Mouse (Mus musculus): ENCODE data around the gene Gsk3a.

The Gsk3a gene

GRCm38 (mm10) chr7:25219756-25220456 lies 17.7 kb downstream of the Gsk3a start:
- peak; percentile 96 for DNase-seq

DNA sequence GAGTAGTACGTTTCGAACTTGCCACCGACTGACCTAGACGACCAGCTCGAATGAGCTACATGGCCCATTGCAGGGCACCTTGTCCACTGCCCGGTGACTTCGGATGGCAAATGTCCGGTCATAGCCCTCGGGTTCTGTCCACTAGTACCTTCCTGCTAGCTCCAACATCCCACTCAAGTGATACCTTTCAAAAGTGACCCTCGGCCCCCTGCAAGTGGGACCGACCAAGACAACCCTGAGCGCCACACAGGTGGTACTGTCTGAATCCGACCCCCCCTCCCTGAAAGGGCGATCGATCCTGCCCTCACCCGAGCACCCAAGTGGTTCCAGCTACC lies 18.3 kb downstream of the Gsk3a start:
- no peak for DNase-seq

- peak; percentile 45 for DNase-seq
Measured at GRCm38 (mm10) chr7:25218705-25219415, 18.8 kb downstream of the Gsk3a start.

GRCm38 (mm10) chr7:25217653-25218395 lies 19.8 kb downstream of the Gsk3a start:
- DNase-seq: no peak

DNA sequence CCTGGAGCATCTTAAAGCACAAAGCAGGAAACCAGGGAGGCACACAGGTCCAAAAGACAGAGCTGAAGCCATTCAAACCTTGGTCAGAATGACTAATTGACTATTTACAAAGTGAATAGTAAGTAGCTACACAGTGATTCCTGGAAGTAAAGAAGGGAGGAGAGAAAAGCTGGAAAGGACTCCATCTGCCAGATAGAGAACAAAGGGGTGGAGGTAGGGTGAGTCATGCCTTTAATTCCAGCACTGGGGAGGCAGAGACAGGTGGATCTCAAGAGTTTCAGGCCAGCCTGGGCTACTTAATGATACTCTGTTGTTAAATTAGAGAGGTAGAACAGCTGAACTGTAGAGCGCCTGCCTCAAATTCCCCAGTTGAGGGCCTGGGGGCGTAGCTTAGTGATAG lies 23.5 kb downstream of the Gsk3a start:
- no peak for DNase-seq

DNA sequence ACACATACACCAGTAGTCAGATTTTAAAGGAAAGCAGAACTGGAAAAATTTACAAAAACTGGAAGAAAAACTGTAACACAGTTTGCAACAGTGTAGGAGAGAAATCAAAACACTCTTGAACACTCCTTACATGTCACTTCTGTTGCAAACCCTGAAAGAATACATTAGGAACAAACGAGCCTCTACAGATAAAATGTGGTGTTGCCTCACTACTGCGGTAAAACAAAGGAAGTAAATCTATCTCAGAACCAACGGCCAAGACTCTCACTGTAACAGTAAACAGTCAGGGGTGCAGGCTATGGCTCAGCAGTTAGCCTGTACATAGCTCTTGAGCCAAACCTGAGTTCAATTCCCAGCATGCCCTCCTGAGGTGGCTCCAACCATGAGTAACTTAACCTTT lies 24.6 kb downstream of the Gsk3a start:
- DNase-seq: no peak

DNA sequence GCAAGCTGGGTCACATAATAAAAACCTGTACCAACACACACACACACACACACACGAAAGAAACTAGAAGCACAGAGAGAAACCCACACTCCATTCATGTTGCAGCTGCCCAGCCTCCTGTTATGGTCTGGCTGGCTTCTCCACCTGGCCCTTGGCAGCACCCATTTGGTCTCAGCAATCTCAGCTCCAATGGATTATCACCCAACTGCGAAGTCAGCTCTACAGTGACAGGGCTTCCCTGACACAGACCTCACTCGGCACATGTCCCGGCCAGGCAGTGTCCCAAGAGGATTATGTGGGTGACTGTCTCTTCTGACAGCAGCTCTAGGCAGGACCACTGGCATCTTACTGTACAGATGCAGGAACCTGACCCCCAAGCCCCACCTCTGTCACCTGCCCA lies 27.2 kb downstream of the Gsk3a start:
- no peak for DNase-seq

- DNase-seq: no peak
Measured at GRCm38 (mm10) chr7:25209161-25209622, 28.5 kb downstream of the Gsk3a start.

DNA sequence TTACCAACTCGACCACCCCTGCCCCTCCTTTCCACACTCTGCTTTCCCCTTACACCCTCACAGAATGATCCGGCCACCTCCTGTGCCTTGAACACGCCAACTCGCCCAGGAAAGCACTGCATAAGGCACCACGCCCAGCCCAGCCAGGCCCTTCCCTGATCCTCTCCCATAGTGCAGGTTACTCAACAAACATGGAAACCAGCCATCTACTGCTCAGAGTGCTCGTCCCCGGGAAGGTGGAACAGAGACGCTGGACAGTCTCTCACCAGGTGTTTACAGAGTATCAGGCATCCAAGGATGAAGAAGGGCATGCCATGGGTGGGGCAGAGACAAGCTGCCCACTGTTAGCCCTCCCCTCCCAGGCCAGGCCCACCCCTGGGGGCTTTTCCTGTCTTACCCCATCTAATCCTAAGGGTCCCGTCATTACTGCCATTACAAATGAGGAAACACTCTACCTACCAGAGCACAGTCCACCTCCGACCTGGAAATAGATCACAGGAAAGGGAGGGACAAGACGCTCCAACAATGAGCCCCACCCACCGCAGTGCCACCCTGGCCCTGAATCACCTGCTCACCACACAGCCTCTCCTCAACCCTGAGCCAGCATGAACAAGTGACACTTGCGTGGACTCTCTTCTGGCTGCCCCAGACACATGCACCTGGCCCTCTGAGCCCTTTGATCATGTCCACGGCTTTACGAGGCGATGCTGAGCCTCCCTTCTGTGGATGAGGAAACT lies 31.4 kb downstream of the Gsk3a start:
- no peak for DNase-seq

- DNase-seq: no peak
Measured at GRCm38 (mm10) chr7:25205355-25206093, 32.1 kb downstream of the Gsk3a start.

- DNase-seq: no peak
Measured at GRCm38 (mm10) chr7:25203624-25204023, 34.0 kb downstream of the Gsk3a start.

DNA sequence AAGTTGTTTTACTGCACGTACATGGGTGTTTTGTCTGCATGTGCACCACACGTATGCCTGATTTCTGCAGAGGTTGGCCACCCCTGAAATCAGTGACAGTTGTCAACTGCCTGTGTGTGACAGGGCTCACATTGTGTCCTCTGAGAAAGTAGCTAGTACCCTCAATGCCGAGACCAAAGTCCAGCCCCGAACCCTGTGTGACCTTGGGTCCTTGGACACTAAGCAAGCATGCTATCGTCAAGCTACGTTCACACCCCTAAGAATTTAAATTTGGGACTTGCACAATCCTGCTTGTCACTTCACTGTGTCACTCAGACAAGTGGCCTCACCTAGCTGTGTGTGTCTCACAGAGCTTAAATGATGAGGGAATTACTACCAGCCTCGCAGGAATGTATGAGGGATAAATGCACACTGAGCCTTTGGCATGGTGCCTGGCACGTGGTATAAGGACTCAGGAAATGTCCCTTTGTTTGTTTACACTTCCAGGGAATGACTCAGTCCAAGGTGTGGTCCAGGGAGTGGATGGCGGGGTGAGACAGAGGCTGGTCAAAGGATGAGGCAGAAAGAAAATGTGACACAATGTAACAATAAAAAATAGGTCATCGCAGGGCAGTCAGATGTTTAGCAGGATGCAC lies 40.1 kb downstream of the Gsk3a start:
- no peak for DNase-seq

DNA sequence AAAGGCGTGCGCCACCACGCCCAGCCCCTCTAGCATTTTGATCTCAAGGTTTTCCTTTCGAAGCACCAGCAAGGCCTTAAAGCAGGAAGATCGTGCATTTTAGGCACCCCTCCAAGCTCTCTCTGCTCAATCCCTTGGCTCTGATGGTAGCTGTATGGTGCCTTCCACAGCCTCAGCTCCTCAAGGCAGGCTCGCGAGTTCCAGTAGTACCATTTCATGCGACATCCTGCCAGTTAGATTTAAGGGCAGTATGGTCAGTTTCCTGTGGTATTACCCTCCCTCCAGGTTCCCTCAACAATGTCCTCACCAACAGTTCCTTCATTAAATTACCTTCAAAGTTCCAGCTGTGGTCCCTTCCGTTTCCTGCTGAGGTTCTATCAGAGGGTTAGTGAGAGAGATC lies 41.5 kb downstream of the Gsk3a start:
- no peak for DNase-seq

DNA sequence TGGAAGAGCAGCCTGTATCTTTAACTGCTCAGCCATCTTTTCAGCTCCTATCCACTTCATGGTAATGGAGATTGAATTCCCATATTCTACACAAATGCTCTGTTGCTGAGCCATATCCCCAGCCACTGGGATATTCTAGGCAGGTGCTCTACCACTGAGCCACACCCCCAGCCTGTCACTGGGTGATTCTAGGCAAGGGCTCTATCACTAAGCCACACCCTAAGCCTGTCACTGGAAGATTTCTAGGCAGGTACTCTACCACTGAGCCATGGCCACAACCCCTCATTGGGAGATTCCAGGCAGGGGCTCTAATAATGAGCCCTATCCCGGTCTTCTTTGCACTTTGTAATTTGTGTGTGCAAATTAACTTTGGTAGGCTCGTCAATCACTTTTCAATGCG lies 42.5 kb downstream of the Gsk3a start:
- no peak for DNase-seq

DNA sequence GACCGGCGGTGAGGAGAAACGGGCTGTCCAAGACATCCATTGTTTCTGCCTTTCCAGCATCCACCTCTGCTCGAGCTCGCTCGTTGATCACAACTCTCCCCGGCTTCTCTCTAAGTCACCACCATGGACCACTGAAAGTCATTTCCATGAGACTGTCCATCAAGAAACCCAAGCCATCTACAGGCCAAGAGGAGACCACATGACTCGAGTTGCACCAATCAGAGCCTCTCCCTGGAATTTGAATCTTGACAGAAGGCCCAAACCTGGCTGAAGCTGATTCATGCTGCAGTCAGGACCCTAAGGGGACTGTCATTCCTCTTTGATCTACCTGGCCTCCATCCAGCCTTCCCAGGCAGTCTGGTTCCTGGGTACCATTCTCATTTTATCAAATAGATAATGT lies 45.5 kb downstream of the Gsk3a start:
- DNase-seq: no peak

DNA sequence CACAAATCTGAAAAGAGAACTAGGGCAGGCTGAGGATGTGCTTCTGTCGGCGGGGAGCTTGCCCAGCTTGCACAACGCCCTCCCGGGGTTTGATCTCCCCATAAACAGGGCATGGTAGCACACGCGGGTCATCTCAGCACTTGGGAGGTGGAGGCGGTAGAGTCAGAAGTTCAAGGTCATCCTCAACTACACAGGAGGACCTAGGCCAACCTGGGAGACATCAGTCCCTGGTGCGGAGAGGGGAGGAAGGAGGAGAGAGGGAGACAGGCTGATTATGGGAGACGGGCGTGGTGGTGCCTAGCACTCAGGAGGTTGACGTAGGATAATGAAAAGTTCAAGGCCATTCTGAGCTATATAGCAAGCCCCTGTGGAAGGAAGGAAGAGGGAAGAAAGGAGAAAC lies 46.8 kb downstream of the Gsk3a start:
- DNase-seq: no peak

GRCm38 (mm10) chr7:25187662-25188650 lies 49.7 kb downstream of the Gsk3a start:
- DNase-seq: peak; percentile 83

GRCm38 (mm10) chr7:25184091-25184490 lies 53.6 kb downstream of the Gsk3a start:
- DNase-seq: no peak

DNA sequence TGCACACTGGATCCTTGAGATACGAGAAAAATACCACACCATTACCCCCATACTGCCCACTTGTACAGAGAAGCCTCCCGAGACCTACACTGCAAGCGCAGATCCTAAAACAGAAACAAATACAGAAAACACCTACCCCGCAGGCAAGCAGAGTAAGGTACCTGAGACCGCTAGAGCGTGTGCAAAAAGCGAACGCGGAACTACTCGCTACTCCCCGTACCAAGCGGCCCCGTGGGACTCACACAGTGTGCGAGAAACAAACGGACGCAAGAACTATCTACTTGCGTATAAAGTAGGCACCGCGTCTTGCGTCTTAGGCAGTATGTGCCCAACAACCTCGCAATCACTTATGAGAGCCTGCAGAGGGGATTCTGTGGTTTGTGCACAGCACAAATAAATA lies 55.8 kb downstream of the Gsk3a start:
- DNase-seq: no peak

- no peak for DNase-seq
Measured at GRCm38 (mm10) chr7:25181331-25181790, 56.3 kb downstream of the Gsk3a start.

DNA sequence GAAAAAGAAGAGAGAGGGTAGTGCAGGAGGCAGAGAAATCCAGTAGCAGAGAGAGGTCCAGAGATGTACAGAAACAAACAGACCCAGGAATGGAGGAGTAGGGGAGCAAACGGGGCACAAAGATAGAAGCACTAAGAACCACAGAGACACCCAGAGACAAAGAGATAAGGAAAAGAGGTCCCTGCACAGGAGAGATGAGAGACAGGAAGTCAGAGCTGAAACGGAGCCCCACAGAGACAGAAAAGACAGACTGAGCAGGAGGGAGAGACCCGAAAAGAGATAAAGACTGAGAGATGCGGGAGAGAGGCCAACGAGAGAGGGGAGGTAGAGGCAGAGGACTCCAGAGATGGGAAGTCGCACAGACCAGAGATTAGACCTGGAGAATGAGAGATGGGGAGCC lies 57.1 kb downstream of the Gsk3a start:
- DNase-seq: no peak

Data from right cerebral cortex, adult 18-20 months (tissue).